Mouse (Mus musculus) forebrain, embryonic 13.5 days (tissue): ENCODE measurements around the gene Mllt1. TPM values are rescaled to one million over a fixed set of nuclear protein-coding genes. Genes with fewer than 3 reads are reported as not detected.

Experiments used
- ATAC-seq: fragments of 200-750 bp; cut with Nextera tagmentation; 2 replicates; pipeline ENCODE4 v1.8.0; 2017
- H3K27ac ChIP-seq: fragments of 300-500 bp; sonication (generic); 2 replicates; pipeline ENCODE4 v1.5.1; 2015; ENCODE audit warnings: inconsistent platforms, mild to moderate bottlenecking, moderate library complexity
- H3K27me3 ChIP-seq: fragments of 300-500 bp; sonication (generic); 2 replicates; pipeline ENCODE4 v1.6.1; 2015; ENCODE audit warnings: mild to moderate bottlenecking, inconsistent platforms
- H3K36me3 ChIP-seq: fragments of 300-500 bp; sonication (generic); 2 replicates; pipeline ENCODE4 v1.6.1; 2015; ENCODE audit warnings: mild to moderate bottlenecking, inconsistent platforms; ENCODE audit not compliant: poor library complexity, severe bottlenecking
- H3K4me1 ChIP-seq: fragments of 300-500 bp; sonication (generic); 2 replicates; pipeline ENCODE4 v1.6.1; 2015; ENCODE audit warnings: inconsistent platforms
- H3K4me2 ChIP-seq: fragments of 300-500 bp; sonication (generic); 2 replicates; pipeline ENCODE4 v1.6.1; 2015; ENCODE audit warnings: inconsistent platforms, mild to moderate bottlenecking, moderate library complexity
- H3K4me3 ChIP-seq: fragments of 300-500 bp; sonication (generic); 2 replicates; pipeline ENCODE4 v1.5.1; 2015; ENCODE audit warnings: mild to moderate bottlenecking, inconsistent platforms
- H3K9ac ChIP-seq: fragments of 300-500 bp; sonication (generic); 2 replicates; pipeline ENCODE4 v1.6.1; 2015; ENCODE audit warnings: mild to moderate bottlenecking, inconsistent platforms
- H3K9me3 ChIP-seq: fragments of 300-500 bp; sonication (generic); replicated peaks from 2 replicates; pipeline ENCODE4 v1.6.1; 2016; ENCODE audit warnings: inconsistent platforms
- WGBS: fragments of 180-500 bp; shearing (Covaris S2); methylation state at CpG from one replicate; pipeline ENCODE4 v1.1.7; 2015; 5-methylcytosine and 5-hydroxymethylcytosine counted together
- polyA plus RNA-seq: library from polyadenylated mRNA; unstranded; fragments of >200 nt; fragmentation: Nextera tagmentation; extraction: Ambion mirVana; gene quantifications from 2 replicates; pipeline ENCODE4 v1.2.1, GENCODE M21; 2015

Mllt1 gene
- polyA plus RNA-seq, 1 experiment from 2014 or later: 69.5 TPM

DNA sequence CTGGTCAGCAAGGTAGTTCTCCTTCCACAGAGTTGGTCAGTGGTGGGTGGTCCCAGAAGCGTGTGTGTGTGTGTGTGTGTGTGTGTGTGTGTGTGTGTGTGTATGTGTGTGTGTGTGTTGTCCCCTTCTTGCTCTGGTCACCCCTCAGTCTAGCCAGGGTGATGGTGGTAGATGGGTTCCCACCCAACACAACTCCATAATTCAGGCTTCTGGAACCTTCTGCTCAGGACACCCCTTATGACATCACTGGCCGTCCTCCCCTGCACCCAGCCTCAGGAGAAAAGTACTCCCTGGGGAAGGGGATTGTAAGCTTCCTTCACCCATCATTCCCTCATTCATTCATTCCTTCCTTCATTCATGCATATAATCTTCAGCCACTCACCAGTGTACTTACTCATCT is 61.0 kb downstream of the Mllt1 start, which contains the start of gene Acsbg2:
Gene Acsbg2, minus strand, starts transcription at position 211 of the 400 bp plus-strand sequence.
- Histone ChIP-seq H3K36me3 (no peaks in the 10 kb centered on the region), H3K9ac (no peak within 1 kb of the TSS), H3K9me3 (no peaks in the 10 kb centered on the region), H3K4me3 (no peak within 1 kb of the TSS), H3K27me3 (no peaks in the 10 kb centered on the region), H3K4me2 (no peak within 1 kb of the TSS), H3K4me1 (no peaks in the 10 kb centered on the region), H3K27ac (no peak within 1 kb of the TSS)
- no peak for ATAC-seq
- WGBS: 95% methylated on average over 2 of the region's 2 CpGs

DNA sequence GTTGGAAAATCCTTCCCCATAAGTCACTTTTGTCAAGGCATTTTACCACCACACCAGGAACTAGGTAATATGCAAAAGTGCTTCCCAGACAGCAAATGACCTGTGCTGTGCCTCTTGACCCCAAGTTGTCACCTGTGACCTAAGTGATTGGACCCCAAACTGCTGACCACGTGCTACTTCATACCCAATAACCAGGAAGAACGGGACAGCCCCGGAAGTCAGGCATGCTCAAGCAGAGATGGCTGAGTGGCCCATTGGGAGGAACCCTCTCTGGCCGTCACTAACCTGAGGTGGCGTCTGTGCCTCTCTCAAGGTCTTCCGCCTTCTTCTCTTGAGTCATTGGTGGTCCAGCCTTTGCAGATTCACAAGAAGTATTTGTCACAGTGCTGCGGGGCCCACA is 62.7 kb downstream of the Mllt1 start:
- Histone ChIP-seq H3K4me2 (no peak overlapping the region), H3K9ac (no peak overlapping the region), H3K9me3 (no peaks in the 10 kb centered on the region), H3K27me3 (no peaks in the 10 kb centered on the region), H3K36me3 (no peaks in the 10 kb centered on the region), H3K4me1 (no peaks in the 10 kb centered on the region), H3K27ac (no peak overlapping the region), H3K4me3 (no peak overlapping the region)
- 81% methylated on average over 7 of the region's 7 CpGs for WGBS
- ATAC-seq: no peak

DNA sequence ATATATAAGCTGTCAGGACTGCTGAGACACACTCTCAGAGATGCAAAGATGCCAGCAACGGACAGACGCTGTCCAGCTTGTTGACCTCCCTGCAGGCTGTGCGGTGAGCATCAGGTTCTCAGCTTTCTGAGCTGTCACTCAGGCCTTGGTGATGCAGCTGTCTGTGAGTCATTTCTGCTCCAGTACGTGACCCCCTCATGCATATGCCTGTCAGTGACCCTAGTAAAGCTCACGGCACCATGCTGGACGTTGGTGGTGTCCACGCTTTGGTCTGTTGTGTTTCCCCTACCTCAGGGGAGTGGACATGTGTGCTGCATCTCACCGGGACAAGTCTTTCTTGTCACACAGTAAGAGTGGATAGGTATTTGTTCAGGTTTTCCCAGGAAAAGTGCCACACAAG is 63.4 kb downstream of the Mllt1 start:
- Histone ChIP-seq H3K9me3 (no peaks in the 10 kb centered on the region), H3K4me3 (no peak overlapping the region), H3K36me3 (no peaks in the 10 kb centered on the region), H3K9ac (no peak overlapping the region), H3K4me2 (no peak overlapping the region), H3K27me3 (no peaks in the 10 kb centered on the region), H3K4me1 (no peaks in the 10 kb centered on the region), H3K27ac (no peak overlapping the region)
- WGBS: 83% methylated on average over 8 of the region's 8 CpGs
- ATAC-seq: no peak

DNA sequence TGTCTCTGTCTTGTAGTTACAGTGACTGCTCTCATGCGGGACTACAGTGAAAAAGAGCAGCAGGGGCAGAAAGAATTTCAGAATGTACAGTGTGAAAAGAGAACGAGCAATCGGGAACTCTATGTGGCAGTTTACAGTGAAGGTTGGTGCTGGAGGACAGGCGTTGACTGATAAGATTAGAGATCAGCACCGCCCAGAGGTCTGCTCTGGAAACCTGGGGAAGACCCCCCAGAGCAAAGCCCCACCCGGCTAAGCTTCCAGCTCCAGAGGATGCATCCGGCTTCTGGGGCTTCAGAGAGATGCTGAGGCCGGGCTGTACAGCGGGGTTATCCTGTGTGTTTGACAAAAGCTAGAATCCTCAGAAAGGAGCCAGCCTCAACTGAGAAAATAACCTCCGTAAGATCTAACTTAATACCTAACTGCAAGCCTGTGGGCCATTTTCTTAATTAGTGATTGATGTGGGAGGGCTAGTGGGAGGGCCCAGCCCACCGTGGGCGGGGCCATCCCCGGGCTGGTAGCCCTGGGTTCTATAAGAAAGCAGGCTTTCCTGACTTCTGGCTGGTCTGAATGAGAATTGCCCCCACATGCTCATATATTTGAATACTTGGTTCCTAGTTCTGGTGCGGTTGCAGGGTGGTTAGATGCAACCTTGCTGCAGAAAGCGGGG is 64.8 kb downstream of the Mllt1 start:
- H3K4me1 ChIP-seq: no peaks in the 10 kb centered on the region
- ATAC-seq: no peak
- H3K27ac ChIP-seq: no peak overlapping the region
- H3K9ac ChIP-seq: no peak overlapping the region
- H3K9me3 ChIP-seq: no peaks in the 10 kb centered on the region
- no peak overlapping the region for H3K4me2 ChIP-seq
- 74% methylated on average over 15 of the region's 15 CpGs for WGBS
- no peaks in the 10 kb centered on the region for H3K36me3 ChIP-seq
- no peak overlapping the region for H3K4me3 ChIP-seq
- H3K27me3 ChIP-seq: no peaks in the 10 kb centered on the region

DNA sequence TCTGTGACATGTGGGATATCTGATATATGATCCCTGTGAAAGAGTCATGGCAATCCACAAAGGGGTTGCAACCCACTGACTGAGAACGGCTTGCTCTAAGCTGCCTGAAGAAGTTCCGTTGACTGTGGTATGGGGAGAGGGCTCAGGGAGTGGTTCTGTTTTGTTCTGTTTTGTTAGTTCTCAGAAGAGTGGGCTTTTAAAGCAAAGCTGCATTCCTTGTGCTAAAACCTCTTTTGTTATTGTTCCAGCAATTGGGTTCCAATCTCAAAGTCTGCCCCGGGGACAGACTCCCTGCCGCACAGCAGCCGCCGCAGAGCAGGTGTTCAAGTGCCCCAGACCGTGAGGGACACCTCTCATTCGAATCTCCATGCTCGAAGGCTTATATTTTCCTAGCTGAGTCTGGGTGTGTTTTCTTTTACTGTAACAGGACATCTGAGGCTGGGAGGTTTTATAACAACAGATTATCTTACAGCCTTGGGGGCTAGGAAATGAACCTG is 65.7 kb downstream of the Mllt1 start:
- H3K4me3 ChIP-seq: no peak overlapping the region
- H3K9ac ChIP-seq: no peak overlapping the region
- no peak overlapping the region for H3K4me2 ChIP-seq
- H3K27ac ChIP-seq: no peak overlapping the region
- no peak for ATAC-seq
- 52% methylated on average over 9 of the region's 9 CpGs for WGBS
- no peaks in the 10 kb centered on the region for H3K27me3 ChIP-seq
- H3K9me3 ChIP-seq: no peaks in the 10 kb centered on the region
- no peaks in the 10 kb centered on the region for H3K36me3 ChIP-seq
- H3K4me1 ChIP-seq: no peaks in the 10 kb centered on the region

DNA sequence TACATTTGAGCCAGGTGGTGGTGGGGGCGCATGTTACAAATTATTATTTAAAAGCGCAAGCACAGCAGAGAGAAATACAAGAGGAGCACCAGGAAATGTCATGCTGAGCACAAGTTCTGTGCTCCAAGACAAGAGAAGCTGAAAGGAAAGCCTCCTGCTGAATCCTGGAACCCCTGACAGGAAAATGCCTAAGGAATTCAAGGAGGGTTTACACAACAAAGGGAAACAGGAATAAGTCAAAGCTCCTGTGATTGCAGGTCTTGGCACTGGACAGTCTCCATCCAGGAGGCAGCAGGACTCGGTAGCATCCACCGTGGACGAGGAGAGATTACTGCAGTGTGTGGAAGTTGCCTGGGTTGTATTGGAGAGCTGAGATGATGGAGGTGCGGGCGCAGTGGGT is 69.1 kb downstream of the Mllt1 start:
- WGBS: 87% methylated on average over 7 of the region's 7 CpGs
- Histone ChIP-seq H3K36me3 (no peaks in the 10 kb centered on the region), H3K4me2 (no peak overlapping the region), H3K4me3 (no peak overlapping the region), H3K27ac (no peak overlapping the region), H3K9me3 (no peaks in the 10 kb centered on the region), H3K27me3 (no peaks in the 10 kb centered on the region), H3K4me1 (no peaks in the 10 kb centered on the region), H3K9ac (no peak overlapping the region)
- ATAC-seq: no peak

DNA sequence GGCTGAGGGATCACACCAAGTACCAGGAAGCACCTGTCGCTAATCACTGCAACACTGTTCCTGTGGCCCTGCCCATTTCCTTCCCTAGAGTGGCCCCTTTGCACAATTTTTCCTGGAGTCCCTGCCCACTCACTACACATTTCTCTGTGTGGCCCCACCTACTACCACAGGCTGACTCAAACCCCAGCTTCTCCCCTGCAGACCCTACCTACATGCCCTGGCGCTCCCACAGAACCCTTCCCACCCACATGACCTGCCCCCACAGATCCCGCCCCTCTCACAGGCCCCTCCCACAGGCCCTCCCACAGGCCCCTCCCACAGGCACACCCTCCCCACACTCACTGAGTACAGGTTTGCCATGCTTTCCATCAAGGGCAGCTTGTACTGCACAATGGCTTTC is 74.0 kb downstream of the Mllt1 start:
- Histone ChIP-seq H3K9me3 (no peaks in the 10 kb centered on the region), H3K27ac (no peak overlapping the region), H3K4me3 (no peak overlapping the region), H3K4me1 (no peaks in the 10 kb centered on the region; the same call in 1 of the 2 replicates), H3K27me3 (no peaks in the 10 kb centered on the region), H3K36me3 (no peaks in the 10 kb centered on the region), H3K4me2 (no peak overlapping the region), H3K9ac (no peak overlapping the region)
- WGBS: 65% methylated on average over 3 of the region's 3 CpGs
- ATAC-seq: no peak

DNA sequence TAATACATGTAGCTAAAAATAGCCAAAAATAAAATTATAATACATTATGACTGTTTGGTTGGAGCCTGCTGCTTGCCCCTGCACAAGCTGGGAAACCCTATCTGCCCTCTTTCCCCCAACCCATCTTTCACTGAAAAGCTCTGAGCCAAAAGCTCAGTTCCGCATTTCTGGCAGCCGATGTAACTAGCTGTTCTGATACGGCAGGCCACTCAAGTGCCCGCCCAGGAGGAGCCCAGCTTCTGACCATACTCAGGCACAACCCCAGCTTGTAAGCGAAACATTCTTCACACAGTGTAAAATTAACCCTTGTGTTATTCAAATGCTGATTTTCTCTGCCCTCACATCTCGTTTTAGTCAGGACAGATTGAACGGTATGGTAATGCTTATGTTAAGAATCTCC is 76.3 kb downstream of the Mllt1 start:
- Histone ChIP-seq H3K9ac (no peak overlapping the region), H3K4me3 (no peak overlapping the region), H3K4me2 (no peak overlapping the region), H3K27ac (no peak overlapping the region), H3K9me3 (no peaks in the 10 kb centered on the region), H3K36me3 (no peaks in the 10 kb centered on the region), H3K27me3 (no peaks in the 10 kb centered on the region), H3K4me1 (no peaks in the 10 kb centered on the region; the same call in 1 of the 2 replicates)
- no peak for ATAC-seq
- 55% methylated on average over 7 of the region's 7 CpGs for WGBS

DNA sequence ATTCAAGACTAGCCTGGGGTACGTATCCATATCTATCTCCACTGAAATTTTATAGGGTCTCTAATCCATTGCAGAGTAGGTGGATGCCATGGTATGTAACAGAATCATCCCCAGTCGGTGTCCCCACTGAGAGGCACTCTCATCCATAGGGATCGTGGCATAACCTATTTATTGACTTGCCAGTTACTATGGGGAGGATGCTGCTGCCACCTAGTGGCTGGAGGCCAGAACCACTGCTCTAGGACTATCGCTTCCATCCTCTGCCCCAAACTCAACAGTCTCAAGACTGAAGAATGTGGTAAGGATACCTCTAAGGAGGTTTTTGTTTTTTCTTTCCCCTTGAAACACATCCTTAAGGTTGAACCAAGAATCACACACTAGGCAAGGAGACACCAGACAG is 77.0 kb downstream of the Mllt1 start:
- Histone ChIP-seq H3K4me3 (no peak overlapping the region), H3K9ac (no peak overlapping the region), H3K9me3 (no peaks in the 10 kb centered on the region), H3K4me1 (no peaks in the 10 kb centered on the region; the same call in 1 of the 2 replicates), H3K27ac (no peak overlapping the region), H3K4me2 (no peak overlapping the region), H3K27me3 (no peaks in the 10 kb centered on the region), H3K36me3 (no peaks in the 10 kb centered on the region)
- peak; percentile 38; the same call in 1 of the 2 replicates for ATAC-seq
- WGBS: 48% methylated on average over 4 of the region's 4 CpGs

DNA sequence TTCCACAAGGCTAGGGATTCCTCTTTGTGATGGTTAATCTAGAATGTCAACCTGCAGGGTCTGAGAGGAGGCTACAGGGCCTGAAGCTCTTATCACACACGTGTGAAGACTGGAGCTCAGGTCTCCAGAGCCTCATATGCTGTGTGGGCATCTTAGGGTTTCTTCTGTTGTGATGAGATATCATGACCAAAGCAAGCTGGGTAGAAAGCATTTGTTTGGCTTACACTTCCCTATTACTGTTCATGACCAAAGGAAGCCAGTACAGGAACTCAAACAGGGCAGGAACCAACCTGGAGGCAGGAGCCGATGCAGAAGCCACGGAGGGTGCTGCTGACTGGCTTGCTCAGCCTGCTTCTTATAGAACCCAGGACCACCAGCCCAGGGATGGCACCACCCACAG is 79.8 kb downstream of the Mllt1 start:
- Histone ChIP-seq H3K36me3 (no peaks in the 10 kb centered on the region), H3K9me3 (no peaks in the 10 kb centered on the region), H3K4me2 (no peak overlapping the region), H3K27ac (no peak overlapping the region), H3K9ac (no peak overlapping the region), H3K27me3 (no peaks in the 10 kb centered on the region), H3K4me1 (no peaks in the 10 kb centered on the region; the same call in 1 of the 2 replicates), H3K4me3 (no peak overlapping the region)
- 78% methylated on average over 3 of the region's 3 CpGs for WGBS
- no peak for ATAC-seq

DNA sequence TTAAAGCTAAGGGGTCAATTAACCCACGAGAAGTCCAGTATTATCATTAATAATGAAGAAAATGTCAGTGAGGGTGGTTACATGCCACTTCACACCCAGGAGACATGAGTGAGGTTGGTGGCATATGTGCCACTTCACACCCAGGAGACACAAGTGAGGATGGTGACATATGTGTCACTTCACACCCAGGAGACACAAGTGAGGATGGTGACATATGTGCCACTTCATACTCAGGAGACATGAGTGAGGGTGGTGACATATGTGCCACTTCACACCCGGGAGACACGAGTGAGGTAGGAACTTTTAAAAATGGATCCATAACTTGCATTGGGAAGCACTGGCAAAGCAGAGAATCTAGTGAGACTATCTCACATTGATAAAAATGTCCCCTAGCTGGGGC is 84.0 kb downstream of the Mllt1 start:
- Histone ChIP-seq H3K9me3 (no peaks in the 10 kb centered on the region), H3K4me2 (no peak overlapping the region), H3K9ac (no peak overlapping the region), H3K4me1 (no peaks in the 10 kb centered on the region), H3K36me3 (no peaks in the 10 kb centered on the region), H3K27ac (no peak overlapping the region), H3K27me3 (no peaks in the 10 kb centered on the region), H3K4me3 (no peak overlapping the region)
- WGBS: 72% methylated on average over 3 of the region's 3 CpGs
- no peak for ATAC-seq

DNA sequence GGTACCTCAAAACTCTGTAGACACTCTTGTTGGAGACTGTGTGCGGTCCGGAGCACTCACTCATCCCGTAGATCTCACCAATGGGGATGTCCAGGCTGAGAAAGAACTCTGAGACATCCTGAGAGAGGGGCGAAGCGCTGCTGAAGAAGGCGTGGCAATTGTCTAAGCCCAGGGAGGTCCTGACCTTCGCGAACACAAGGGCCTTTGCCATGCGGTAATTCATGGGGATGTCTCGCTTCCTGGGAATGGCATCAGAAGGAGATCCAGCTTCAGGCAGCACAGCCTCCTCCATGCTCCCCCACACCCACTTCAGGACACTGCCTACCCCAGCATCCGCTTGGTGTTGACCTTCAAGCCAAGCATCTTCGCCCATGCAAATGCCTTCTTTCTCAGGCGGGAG is 85.5 kb downstream of the Mllt1 start:
- WGBS: 83% methylated on average over 13 of the region's 13 CpGs

DNA sequence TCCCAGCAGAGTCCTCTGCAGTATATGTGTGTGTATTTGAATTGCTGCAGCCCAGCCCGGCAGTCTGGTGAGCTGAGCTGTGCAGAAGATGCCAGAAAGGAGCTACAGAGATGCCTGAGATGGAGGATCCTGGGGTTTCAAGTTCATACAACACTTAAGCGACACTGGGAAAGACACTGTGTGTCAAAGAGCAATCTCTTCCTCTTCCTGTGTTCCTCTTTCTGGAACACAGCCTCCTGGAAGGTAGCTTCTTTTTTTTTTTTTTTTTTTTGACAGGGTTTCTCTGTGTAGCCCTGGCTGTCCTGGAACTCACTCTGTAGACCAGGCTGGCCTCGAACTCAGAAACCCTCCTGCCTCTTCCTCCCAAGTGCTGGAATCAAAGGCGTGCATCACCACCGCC is 86.4 kb downstream of the Mllt1 start:
- no peaks in the 10 kb centered on the region for H3K27me3 ChIP-seq
- no peak overlapping the region for H3K4me3 ChIP-seq
- H3K9me3 ChIP-seq: no peaks in the 10 kb centered on the region
- no peaks in the 10 kb centered on the region for H3K4me1 ChIP-seq
- no peak overlapping the region for H3K4me2 ChIP-seq
- H3K9ac ChIP-seq: no peak overlapping the region
- H3K36me3 ChIP-seq: no peaks in the 10 kb centered on the region
- 91% methylated on average over 5 of the region's 5 CpGs for WGBS
- no peak for ATAC-seq
- H3K27ac ChIP-seq: no peak overlapping the region

More for the DNA sequence above, 85.5 kb downstream of the Mllt1 start:
- no peak for ATAC-seq
- H3K36me3 ChIP-seq: no peaks in the 10 kb centered on the region
- no peak overlapping the region for H3K4me3 ChIP-seq
- no peak overlapping the region for H3K9ac ChIP-seq
- no peak overlapping the region for H3K27ac ChIP-seq
- H3K9me3 ChIP-seq: no peaks in the 10 kb centered on the region
- H3K4me1 ChIP-seq: no peaks in the 10 kb centered on the region
- no peaks in the 10 kb centered on the region for H3K27me3 ChIP-seq
- H3K4me2 ChIP-seq: no peak overlapping the region
